Mouse (Mus musculus): ENCODE measurements around the gene Gm20538. TPM values are rescaled to one million over a fixed set of nuclear protein-coding genes. Genes with fewer than 3 reads are reported as not detected.
A peak's percentile ranks its signal among the peaks of the same experiment; 100 is the strongest.

The Gm20538 gene
- total RNA-seq (2014; rRNA removed) = not detected in 2 replicates
- polyA plus RNA-seq (2015; fragmentation: Nextera tagmentation; extraction: Ambion mirVana) = not detected in 2 replicates

DNA sequence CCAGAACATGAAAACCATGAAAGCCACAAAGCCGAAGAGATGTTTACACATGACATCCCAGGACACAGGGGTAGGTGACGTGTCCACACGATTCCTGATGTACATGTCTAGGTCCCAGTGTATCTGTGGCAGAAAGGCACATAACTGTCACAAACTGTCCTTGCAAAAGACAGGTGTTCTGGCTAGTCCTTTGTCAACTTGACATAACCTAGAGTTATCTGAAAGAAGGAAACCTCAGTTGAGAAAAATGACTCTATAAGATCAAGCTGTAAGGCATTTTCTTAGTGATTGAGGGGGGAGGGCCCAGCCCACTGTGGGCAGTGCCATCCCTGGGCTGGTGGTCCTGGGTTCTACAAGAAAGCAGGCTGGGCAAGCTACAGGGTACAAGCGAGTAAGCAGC, at the start of gene Gm20538:
Gene Gm20538, minus strand, starts transcription at position 101 of the 400 bp plus-strand sequence.
- Histone ChIP-seq H3K4me1 (ENCODE audit: insufficient read depth, low read length) (peaks cover 4% of the 10 kb centered on the region; the same call in 1 of the 2 replicates), H3K9ac (replicated peaks; ENCODE audit: low read length, poor library complexity, severe bottlenecking) (no peak within 1 kb of the TSS), H3K27ac (ENCODE audit: low read depth, low read length) (no peak within 1 kb of the TSS), H3K27me3 (ENCODE audit: insufficient read depth, low read length) (no peaks in the 10 kb centered on the region), H3K4me2 (ENCODE audit: low read depth, low read length, poor library complexity, severe bottlenecking) (peak within 1 kb of the TSS; percentile 77; the same call in 1 of the 2 replicates), H3K4me3 (ENCODE audit: low read depth, low read length) (no peak within 1 kb of the TSS), H3K9me3 (ENCODE audit: low read length) (no peaks in the 10 kb centered on the region), H3K36me3 (ENCODE audit: insufficient read depth, low read length) (peaks cover 41% of the 10 kb centered on the region)
- ATAC-seq (ENCODE audit: low FRiP score) (no peak), DNase-seq (ENCODE audit: low spot score) (no peak)
- no peak for TF ChIP-seq CTCF (IDR thresholded peaks at IDR 0.05)
- 98% methylated on average over 4 of the region's 4 CpGs for WGBS

DNA sequence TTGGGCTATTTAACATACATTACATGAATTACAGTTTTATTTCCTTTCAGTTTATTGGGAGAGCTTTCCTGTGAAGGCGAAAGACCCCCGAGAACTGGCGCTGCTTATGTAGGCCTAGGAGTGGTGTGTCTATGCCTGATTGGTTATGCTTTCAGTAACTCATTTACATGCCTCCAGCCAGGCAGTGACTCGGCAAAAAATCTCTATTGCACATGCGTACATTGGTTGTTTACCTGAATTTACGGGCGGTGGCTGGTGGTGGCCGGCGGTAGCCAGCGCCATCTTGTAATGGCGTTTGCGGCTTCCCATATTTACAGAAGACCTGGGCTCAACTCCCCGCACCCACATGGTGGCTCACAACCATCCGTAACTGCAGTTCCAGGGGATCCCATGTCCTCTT, 41.5 kb upstream of the Gm20538 start:
- Histone ChIP-seq H3K27me3 (ENCODE audit: insufficient read depth, low read length) (no peaks in the 10 kb centered on the region), H3K9me3 (ENCODE audit: low read length) (no peaks in the 10 kb centered on the region), H3K4me3 (ENCODE audit: low read depth, low read length) (no peak overlapping the region), H3K27ac (ENCODE audit: low read depth, low read length) (no peak overlapping the region), H3K4me1 (ENCODE audit: insufficient read depth, low read length) (no peaks in the 10 kb centered on the region), H3K4me2 (ENCODE audit: low read depth, low read length, poor library complexity, severe bottlenecking) (no peak overlapping the region), H3K36me3 (ENCODE audit: insufficient read depth, low read length) (no peaks in the 10 kb centered on the region), H3K9ac (replicated peaks; ENCODE audit: low read length, poor library complexity, severe bottlenecking) (no peak overlapping the region)
- DNase-seq (ENCODE audit: low spot score) (no peak), ATAC-seq (ENCODE audit: low FRiP score) (no peak)
- TF ChIP-seq CTCF (IDR thresholded peaks at IDR 0.05) = no peak
- 96% methylated on average over 14 of the region's 14 CpGs for WGBS

DNA sequence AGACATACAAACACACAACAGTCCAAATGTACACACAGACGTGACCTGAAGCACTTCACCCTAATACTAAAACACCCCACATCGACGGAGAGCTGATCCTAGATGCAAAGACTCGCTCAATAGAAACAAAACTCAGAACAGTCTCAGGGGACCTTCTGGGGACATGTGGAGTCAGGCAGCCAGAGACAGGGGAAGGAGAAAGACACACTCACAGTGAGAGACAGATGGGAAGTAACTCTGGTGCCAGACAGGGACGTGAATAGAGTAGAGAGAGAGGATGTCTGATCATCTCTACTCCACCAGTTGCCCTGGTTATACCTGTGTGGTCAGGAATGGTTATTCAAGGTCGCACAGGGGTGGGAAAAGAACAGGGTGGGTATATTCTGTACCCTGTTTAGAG, 39.0 kb upstream of the Gm20538 start:
- WGBS = 67% methylated on average over 6 of the region's 6 CpGs
- no peak for DNase-seq (ENCODE audit: low spot score)
- H3K4me1 ChIP-seq (ENCODE audit: insufficient read depth, low read length) = no peaks in the 10 kb centered on the region
- no peak overlapping the region for H3K27ac ChIP-seq (ENCODE audit: low read depth, low read length)
- no peak overlapping the region for H3K4me2 ChIP-seq (ENCODE audit: low read depth, low read length, poor library complexity, severe bottlenecking)
- H3K27me3 ChIP-seq (ENCODE audit: insufficient read depth, low read length) = peaks cover under 1% of the 10 kb centered on the region; the same call in 1 of the 2 replicates
- no peak for ATAC-seq (ENCODE audit: low FRiP score)
- no peaks in the 10 kb centered on the region for H3K36me3 ChIP-seq (ENCODE audit: insufficient read depth, low read length)
- no peak for TF ChIP-seq CTCF (IDR thresholded peaks at IDR 0.05)
- no peak overlapping the region for H3K4me3 ChIP-seq (ENCODE audit: low read depth, low read length)
- H3K9ac ChIP-seq (replicated peaks; ENCODE audit: low read length, poor library complexity, severe bottlenecking) = no peak overlapping the region
- H3K9me3 ChIP-seq (ENCODE audit: low read length) = no peaks in the 10 kb centered on the region

DNA sequence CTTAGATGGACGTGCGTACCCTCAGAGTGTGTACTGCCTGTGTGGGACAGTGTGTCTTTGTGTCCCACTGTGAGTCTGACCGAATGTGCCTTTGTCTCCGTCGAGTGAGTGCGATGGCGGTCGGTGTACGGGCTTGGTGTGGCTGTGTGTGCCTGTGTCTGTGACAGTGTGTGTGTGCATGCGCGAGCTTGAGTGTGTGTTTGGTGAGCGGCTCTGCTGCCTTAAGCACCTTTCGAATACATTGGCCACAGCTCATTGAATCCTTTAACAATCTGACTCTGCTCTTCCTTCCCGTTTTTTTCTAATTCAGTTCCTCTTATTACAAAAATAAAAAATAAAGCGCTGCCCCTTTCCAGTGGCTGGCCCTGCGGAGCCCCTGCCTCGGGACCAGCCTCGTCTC, 38.4 kb upstream of the Gm20538 start:
- H3K4me2 ChIP-seq (ENCODE audit: low read depth, low read length, poor library complexity, severe bottlenecking) = no peak overlapping the region
- no peak overlapping the region for H3K4me3 ChIP-seq (ENCODE audit: low read depth, low read length)
- H3K27ac ChIP-seq (ENCODE audit: low read depth, low read length) = no peak overlapping the region
- ATAC-seq (ENCODE audit: low FRiP score) = no peak
- DNase-seq (ENCODE audit: low spot score) = no peak
- no peaks in the 10 kb centered on the region for H3K4me1 ChIP-seq (ENCODE audit: insufficient read depth, low read length)
- peaks cover 7% of the 10 kb centered on the region for H3K27me3 ChIP-seq (ENCODE audit: insufficient read depth, low read length)
- no peak overlapping the region for H3K9ac ChIP-seq (replicated peaks; ENCODE audit: low read length, poor library complexity, severe bottlenecking)
- 69% methylated on average over 18 of the region's 18 CpGs for WGBS
- no peaks in the 10 kb centered on the region for H3K9me3 ChIP-seq (ENCODE audit: low read length)
- no peak for TF ChIP-seq CTCF (IDR thresholded peaks at IDR 0.05)
- H3K36me3 ChIP-seq (ENCODE audit: insufficient read depth, low read length) = no peaks in the 10 kb centered on the region

DNA sequence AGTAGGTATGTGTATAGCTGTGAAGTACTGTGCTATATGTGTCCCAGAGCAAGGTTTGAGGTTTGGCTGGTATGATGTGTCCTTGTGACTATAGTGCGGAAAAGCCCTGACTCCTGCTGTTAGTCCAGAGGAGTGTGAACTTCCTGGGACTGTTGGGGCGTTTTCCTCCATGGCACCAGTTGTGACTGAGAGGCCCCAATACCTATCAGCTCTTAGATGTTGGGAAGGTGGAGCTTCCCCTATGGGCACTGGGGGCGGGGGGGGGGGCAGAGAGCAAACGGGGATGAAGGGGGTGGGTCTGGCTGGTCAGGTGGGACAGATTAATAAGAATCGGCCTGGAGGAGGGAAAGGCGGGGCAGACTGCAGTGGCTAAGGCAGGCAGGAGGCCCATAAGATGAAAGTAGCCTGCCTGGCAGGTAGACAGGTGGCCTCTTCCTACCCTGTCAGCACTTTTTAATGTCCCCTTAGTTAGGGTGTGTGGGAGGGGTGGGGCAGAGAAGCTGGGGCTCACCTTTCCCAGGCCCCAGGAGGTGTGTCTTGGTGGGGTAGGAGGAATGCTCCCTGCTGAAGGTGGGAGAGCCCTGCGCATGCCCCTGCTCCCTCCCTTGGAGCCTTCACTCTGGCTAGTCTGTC, 37.1 kb upstream of the Gm20538 start:
- H3K4me3 ChIP-seq (ENCODE audit: low read depth, low read length) = no peak overlapping the region
- ATAC-seq (ENCODE audit: low FRiP score) (no peak), DNase-seq (ENCODE audit: low spot score) (no peak)
- no peak overlapping the region for H3K9ac ChIP-seq (replicated peaks; ENCODE audit: low read length, poor library complexity, severe bottlenecking)
- 57% methylated on average over 7 of the region's 7 CpGs for WGBS
- TF ChIP-seq CTCF (IDR thresholded peaks at IDR 0.05) = no peak
- H3K4me2 ChIP-seq (ENCODE audit: low read depth, low read length, poor library complexity, severe bottlenecking) = no peak overlapping the region
- H3K4me1 ChIP-seq (ENCODE audit: insufficient read depth, low read length) = no peaks in the 10 kb centered on the region
- peaks cover 15% of the 10 kb centered on the region for H3K27me3 ChIP-seq (ENCODE audit: insufficient read depth, low read length)
- no peak overlapping the region for H3K27ac ChIP-seq (ENCODE audit: low read depth, low read length)
- H3K9me3 ChIP-seq (ENCODE audit: low read length) = no peaks in the 10 kb centered on the region
- H3K36me3 ChIP-seq (ENCODE audit: insufficient read depth, low read length) = no peaks in the 10 kb centered on the region

DNA sequence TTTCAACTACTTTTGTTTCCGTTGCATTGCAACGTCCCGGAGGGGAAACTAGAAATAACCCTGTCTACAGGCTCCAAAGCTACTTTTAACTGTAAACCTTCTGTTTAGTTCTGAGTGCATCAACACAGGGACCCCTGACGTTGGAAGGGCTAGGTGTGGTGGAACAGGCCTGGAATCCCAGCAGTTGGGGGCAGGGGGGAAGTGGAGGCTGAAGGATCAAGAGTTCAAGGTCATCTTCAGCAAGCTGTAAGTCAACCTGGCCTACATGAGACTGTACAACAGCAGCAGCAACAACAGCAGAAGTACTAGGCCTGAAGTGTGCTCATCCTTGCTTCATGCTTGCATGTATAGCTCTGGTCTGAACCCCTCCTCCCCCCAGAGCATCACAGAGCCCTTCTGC, 35.4 kb upstream of the Gm20538 start:
- WGBS = 39% methylated on average over 4 of the region's 4 CpGs
- Histone ChIP-seq H3K9ac (replicated peaks; ENCODE audit: low read length, poor library complexity, severe bottlenecking) (no peak overlapping the region), H3K4me3 (ENCODE audit: low read depth, low read length) (no peak overlapping the region), H3K27me3 (ENCODE audit: insufficient read depth, low read length) (peaks cover 24% of the 10 kb centered on the region), H3K27ac (ENCODE audit: low read depth, low read length) (no peak overlapping the region), H3K4me1 (ENCODE audit: insufficient read depth, low read length) (no peaks in the 10 kb centered on the region), H3K4me2 (ENCODE audit: low read depth, low read length, poor library complexity, severe bottlenecking) (no peak overlapping the region), H3K36me3 (ENCODE audit: insufficient read depth, low read length) (no peaks in the 10 kb centered on the region), H3K9me3 (ENCODE audit: low read length) (no peaks in the 10 kb centered on the region)
- ATAC-seq (ENCODE audit: low FRiP score) (no peak), DNase-seq (ENCODE audit: low spot score) (no peak)
- TF ChIP-seq CTCF (IDR thresholded peaks at IDR 0.05) = no peak
